Mouse (Mus musculus) forelimb bud, embryonic 11.5 days (tissue): Measurements from ENCODE around the gene Scand1.

Experiments used
- DNase-seq: peaks from one replicate; pipeline ENCODE4 v3.0.0-alpha.2; 2012; ENCODE audit warnings: low read depth, low spot score

Scand1 gene

GRCm38 (mm10) chr2:156312297-156312897, at the start of gene Scand1, which contains the start of gene Cnbd2:
Scand1 (minus strand) TSS chr2:156312704.
Cnbd2 (plus strand) TSS chr2:156312299.
- DNase-seq: peak; percentile 76

DNA sequence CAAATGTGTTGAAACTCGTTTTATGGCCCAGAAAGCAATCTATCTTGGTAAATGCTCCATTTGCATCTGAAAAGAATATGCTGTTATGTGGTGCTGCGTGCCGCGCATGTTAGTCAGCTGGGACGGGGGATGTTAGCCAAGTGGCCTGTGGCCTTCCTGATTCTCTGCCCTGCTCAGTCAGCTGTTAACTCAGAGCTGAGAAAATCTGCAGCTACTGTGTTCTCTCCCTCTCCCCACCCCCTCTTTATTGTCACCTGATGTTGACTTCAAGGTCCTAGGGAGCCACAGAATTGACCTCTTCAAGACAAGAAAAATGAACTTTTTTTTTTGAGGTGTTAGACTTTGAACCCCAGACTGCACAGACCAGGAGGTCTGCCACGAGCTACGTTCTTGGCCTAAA, 43.5 kb upstream of the Scand1 start:
- no peak for DNase-seq

- DNase-seq: no peak
These were observed 40.8 kb upstream of the Scand1 start for GRCm38 (mm10) chr2:156353265-156353692.

GRCm38 (mm10) chr2:156352413-156353165, 40.1 kb upstream of the Scand1 start:
- no peak for DNase-seq

DNA sequence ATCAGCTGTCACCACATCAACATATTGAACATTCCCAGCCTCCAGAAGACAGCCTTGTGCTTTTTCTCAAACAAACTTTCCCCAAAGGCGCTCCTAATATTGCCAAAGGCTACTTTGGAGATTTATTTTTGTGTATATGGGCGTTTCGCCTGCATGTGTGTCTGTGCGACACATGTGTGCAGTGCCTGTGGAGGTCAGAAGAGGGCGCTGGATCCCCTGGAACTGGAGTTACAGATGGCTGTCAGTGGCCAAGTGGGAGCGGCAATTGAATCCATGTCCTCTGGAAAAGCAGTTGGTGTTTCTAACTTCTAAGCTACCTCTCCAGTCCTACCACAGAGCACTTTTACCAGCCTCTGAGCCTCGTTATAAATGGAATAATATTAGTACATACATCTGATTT, 38.7 kb upstream of the Scand1 start:
- no peak for DNase-seq

- no peak for DNase-seq
These were observed 36.9 kb upstream of the Scand1 start for GRCm38 (mm10) chr2:156349286-156349848.

DNA sequence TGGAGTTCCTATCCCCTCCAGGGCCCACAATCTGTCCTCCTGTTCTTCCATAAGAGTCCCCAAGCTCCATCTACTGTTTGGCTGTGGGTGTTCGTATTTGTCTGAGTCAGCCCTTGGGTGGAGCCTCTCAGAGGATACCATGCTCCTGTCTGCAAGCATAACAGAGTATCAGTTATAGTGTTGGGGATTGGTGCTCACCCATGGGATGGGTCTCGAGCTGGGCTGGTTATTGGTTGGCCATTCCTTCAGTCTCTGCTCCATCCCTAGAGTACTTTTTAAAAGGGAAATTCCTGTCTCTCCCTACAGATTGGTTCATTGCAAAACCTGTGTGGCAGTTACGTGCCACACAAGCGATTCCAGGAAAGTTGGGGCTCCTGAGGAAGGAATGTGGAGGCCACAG, 36.3 kb upstream of the Scand1 start:
- DNase-seq: no peak

DNA sequence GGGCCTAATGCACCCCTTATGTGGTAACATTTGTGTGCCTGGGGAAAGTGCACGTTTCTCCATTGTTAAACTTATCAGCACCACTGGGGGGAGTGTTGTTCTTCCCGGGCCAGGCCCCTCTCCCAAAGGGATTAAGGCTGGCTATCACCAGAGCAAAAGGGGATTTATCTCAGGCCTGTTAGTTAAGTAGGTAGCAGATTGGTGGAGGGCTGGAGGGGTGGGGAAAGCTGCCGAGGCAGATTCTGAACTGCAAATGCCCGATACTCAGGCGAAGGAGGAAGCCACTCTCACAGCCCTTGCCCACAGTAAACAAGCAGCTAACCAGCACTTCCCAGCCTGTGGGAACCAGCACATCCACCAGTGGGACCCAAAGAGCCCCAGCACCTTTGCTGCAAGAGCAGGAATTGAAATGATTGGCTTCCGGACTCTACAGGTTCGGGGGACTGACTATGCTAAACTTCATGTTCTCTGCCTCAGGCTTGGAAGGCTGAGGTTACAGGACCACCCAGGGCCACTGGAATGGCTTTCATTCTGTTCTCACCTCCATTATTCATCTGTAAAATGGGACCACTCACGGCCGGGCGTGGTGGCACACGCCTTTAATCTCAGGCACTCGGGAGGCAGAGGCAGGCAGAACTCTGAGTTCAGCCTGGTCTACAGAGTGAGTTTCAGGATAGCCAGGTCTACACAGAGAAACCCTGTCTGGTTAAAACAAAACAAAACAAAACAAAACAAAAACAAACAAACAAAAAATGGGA, 32.5 kb upstream of the Scand1 start:
- peak; percentile 69 for DNase-seq

- DNase-seq: no peak
These were observed 27.6 kb upstream of the Scand1 start for GRCm38 (mm10) chr2:156340078-156340477.

DNA sequence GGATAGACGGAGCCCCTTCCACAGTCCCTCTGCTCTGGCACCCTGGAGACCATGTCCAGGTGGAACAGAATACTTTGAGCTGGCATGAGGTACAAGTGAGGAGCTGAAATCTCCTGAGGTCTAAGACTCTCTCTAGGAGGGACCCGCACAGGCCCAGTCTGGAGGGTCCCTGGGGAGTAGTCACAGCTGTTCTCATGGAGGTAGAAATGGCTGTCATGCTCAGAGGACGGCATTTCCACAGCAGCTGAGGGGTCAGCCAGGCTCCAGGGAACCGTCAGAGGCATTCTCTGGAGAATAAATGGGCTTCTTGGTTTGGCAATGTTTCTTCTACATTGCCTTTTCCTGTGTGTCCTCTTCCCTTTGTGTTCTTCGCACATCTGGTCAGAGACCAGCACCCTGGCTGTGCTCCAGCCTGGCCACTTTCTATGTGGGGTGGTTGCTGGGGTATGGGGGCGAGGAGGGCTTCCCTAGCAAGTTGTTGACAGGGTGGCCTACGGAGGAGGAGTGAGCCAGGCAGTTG, 19.0 kb upstream of the Scand1 start:
- no peak for DNase-seq

DNA sequence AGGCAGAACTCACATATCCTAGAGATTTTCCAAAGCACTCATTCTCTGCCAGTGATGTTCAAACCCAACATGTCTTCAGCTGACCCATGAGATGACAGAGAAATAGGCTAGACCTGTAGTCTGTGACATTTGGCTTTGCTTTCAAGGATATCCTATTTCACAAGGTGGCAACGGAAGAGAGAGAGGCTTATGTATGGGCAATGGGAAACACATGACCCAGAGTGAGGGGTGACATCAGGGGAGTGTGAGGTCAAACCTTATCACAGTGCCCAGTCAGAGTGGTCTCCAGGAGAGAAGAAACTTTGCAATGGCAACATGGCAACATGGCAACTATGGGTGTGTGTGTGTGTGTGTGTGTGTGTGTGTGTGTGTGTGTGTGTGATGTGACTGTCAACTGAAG, 18.2 kb upstream of the Scand1 start:
- DNase-seq: no peak

GRCm38 (mm10) chr2:156324681-156325080, 12.2 kb upstream of the Scand1 start:
- no peak for DNase-seq

DNA sequence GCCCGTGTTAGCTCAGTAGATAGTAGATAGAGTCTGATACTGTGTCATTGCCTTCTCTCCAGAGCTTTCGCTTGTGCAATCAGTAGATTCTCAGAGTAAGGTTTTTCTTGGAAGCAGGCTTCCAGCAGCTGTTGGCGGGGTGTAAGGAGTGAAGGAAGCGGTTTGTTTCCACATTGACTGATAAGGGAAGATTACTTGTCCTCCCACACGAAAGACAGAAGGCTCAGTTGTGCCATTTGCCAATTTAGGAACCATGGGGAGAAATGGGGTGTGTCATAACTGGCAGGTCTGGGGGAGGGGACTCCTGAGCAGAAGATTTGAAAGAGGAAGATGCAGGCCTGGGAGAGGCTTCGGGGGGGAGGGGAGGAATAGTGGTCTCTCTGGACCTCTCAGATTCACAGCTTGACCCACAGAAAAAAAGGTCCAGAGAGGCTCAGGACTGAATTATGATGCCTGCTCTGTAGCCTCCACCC, 11.6 kb upstream of the Scand1 start:
- no peak for DNase-seq

DNA sequence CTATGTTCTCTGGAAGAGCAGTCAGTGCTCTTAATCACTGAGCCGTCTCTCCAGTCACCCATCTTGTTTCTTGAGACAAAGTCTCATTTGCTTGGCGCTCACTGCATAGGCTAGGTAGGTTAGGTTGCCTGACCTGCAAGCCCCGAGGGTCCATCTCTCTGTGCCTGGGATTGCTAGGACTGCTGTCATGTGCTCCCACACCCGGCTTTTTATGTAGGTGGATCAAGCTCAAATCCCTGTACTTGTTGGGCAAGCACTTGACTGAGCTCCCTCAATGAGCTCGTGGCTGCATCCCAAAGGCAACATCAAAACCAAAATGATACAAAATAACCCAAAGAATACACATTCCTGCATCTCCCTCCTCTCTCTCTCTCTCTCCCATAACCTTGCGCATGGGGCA, 9.0 kb upstream of the Scand1 start:
- DNase-seq: no peak

DNA sequence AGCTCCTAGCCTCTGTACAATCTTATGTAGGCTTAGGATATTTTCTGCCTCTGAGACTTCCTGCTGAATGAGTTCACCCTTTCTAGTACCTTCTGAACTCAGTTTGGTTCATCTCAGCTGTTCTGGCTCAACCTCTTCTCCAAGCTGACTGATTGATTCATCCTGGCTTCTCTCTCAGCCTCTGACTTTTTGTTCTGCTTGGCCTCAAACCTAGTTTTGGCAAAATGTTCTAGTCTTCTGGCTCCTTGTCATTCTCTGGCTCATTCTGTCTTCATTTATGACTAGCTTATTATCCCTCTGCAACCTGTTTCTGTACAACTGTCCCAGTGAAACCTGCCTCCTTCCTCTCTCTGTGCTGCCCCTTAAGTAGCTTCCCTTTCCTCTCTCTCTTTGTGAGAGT, 6.0 kb upstream of the Scand1 start:
- DNase-seq: no peak

GRCm38 (mm10) chr2:156314811-156315210, 2.3 kb upstream of the Scand1 start:
- DNase-seq: no peak

- DNase-seq: no peak
These were observed 649 bp upstream of the Scand1 start for GRCm38 (mm10) chr2:156313153-156313552.

DNA sequence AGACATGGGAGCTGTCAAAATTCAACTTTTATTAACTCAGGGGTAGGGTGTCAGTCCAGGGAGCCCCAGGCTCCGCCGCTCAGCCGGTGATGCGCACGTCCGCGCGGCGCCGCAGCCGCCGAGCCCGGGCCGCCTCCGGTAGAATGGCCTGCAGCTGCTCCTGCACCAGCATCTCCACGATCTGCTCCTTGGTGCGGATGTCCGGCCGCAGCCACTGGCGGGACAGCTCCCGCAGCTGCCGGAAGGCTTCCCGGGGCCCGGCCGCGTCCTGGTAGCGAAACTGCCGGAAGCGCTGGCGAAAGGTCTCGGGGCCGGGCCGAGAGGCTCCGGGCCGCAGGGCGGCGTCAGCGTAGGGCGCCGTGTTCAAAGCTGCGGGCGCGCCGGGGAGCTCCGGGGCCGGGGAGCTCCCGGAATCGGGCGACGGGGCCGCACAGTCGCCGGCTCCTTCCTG, 638 bp downstream of the Scand1 start:
- DNase-seq: peak; percentile 23

- DNase-seq: no peak
These were observed 1.1 kb downstream of the Scand1 start for GRCm38 (mm10) chr2:156311441-156311840.

DNA sequence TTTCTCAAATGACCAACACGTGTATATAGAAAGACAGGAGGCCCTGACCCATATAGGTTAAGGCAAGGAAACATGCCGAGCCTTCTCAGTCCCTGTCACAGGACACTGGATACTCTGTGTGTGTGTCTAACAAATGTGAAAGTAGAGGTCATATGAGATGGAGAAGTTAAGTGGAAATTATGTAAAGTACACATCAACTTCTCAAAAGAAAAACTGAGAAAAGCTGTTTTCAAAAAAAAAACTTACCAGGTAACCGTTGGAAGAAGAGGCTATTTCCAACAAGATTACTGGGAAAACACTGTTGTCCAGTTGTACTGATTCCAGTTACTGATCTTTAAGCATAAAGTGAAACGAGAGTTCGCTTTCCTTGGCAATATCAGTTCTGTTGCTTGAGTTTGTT, 1.6 kb downstream of the Scand1 start:
- no peak for DNase-seq

- no peak for DNase-seq
These were observed 2.0 kb downstream of the Scand1 start for GRCm38 (mm10) chr2:156310455-156310854.

DNA sequence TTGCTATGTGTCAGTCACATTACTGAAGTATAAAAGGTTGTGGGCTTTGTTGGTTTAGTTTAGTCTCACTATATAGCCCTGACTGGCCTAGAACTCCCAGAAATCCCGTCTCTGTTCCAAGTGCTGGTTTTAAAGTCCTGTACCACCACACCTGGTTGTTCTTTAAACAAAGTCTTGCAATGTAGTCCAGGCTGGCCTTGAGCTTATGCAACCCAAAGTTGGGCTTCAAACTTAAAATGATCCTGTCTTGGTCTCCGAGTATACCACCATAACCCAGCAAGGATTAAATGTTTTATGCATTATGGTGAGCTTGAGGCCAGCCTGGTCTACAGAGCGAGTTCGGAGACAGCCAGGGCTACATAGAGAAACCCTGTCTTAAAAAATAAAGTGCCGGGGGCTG, 2.6 kb downstream of the Scand1 start:
- no peak for DNase-seq
